Mouse (Mus musculus) neural tube, embryonic 10.5 days (tissue): ENCODE data around the gene Actr1b.

ENCODE experiments used
- DNase-seq: peaks from one replicate; pipeline ENCODE4 v3.0.0-alpha.2; 2017; ENCODE audit warnings: low spot score; ENCODE audit errors: extremely low spot score

The Actr1b gene

DNA sequence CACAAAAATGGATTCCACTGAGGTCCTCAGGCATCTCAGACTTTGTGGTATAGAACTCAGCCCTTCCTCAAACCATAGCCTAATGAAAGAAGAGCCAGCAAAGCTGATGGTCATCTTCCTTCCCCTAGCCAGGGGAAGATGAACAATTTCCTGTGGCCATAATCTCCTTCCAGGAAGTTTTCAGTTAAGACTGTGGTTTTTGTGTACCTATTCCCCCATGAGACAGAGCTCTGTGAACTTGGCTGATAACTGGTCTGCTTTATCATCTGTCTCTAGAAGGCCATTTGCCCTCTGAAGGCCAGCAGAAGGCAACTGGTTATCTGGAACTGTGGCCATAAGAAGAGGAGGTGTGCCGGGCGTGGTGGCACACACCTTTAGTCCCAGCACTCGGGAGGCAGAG is 58.0 kb downstream of the Actr1b start:
- DNase-seq, result no peak

DNA sequence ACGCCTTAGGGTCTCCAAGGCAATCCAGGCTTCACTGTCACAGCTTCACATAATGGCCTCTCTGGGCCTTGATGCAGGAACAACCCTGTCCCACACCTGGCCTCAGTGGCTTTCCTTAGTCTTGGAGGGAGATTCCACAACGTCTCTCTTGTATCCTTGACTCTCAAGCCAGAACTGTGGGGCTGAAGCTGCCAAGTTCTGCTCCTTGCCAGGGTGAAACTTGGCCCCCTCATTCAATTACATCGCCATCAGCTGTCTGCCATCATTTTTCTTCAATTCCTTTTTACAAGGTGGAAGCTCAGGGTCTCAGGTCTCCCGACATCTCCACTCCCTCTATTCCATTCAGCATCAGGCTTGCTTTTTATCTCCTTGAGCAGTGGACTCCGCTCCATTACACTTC is 59.2 kb downstream of the Actr1b start:
- no peak for DNase-seq
